Mouse (Mus musculus) thymus, adult 2 months (tissue): ENCODE measurements around the gene Erg.

Experiments used
- CTCF ChIP-seq: fragments of 200-500 bp; IDR thresholded peaks from 2 replicates; pipeline ENCODE4 v1.5.1; 2012; ENCODE audit warnings: mild to moderate bottlenecking, control low read depth, low read length, moderate library complexity, borderline replicate concordance; ENCODE audit not compliant: control insufficient read depth, poor library complexity, insufficient read depth; ENCODE audit errors: extremely low read depth
- POLR2A ChIP-seq: fragments of 200-500 bp; IDR thresholded peaks from 2 replicates; pipeline ENCODE4 v1.6.1; 2012; ENCODE audit warnings: mild to moderate bottlenecking, low read length, control low read depth, moderate library complexity; ENCODE audit not compliant: control insufficient read depth, poor library complexity, insufficient read depth; ENCODE audit errors: extremely low read depth

- TF ChIP-seq POLR2A: no peak
- TF ChIP-seq CTCF: no peak
These were observed 137.1 kb downstream of the Erg start for GRCm38 (mm10) chr16:95449361-95449725.
